In genomic region chr3:35066824-35067223, GRCm38 (mm10) we compare ENCODE assay signal across 11 mouse cellular contexts.
DNase-seq lines count a peak whose midpoint lies in the region; ATAC-seq and TF ChIP-seq lines count a peak whose summit lies in the region.
"Had no signal": no experiment of that assay in that cellular context is flagged by ENCODE, and none has a peak within 500 bp of the region (broad histone marks: within the 10 kb centered on the region; RNA-seq: fewer than 3 reads in every experiment).

No protein-coding gene starts in this region.

- no peak overlapping the region for H3K4me3 ChIP-seq in hindbrain, embryonic 16.5 days (ENCODE audit: low read length)
- no peak overlapping the region for H3K4me3 ChIP-seq in hindbrain, embryonic 13.5 days
- H3K4me3 ChIP-seq in midbrain, embryonic 14.5 days (replicated peaks; ENCODE audit: low read depth, low read length) = no peak overlapping the region
- no peak overlapping the region for H3K4me3 ChIP-seq in heart, adult 2 months
- H3K4me3 ChIP-seq: liver, embryonic 12.5 days; myocyte had no signal

- whole genome bisulfite sequencing in hindbrain, embryonic 16.5 days = 54% methylated on average over 9 of the region's 9 CpGs
- WGBS in hindbrain, embryonic 13.5 days = 62% methylated on average over 9 of the region's 9 CpGs
- 36% methylated on average over 9 of the region's 9 CpGs for WGBS in midbrain, embryonic 14.5 days
- WGBS in heart, adult 2 months = 68% methylated on average over 9 of the region's 9 CpGs

- no peak for TF ChIP-seq POLR2A in heart, adult 2 months (IDR thresholded peaks at IDR 0.05; ENCODE audit: insufficient read depth, low read depth, low read length)

- no peak overlapping the region for H3K27ac ChIP-seq in hindbrain, embryonic 16.5 days (ENCODE audit: low read depth, low read length)
- no peak overlapping the region for H3K27ac ChIP-seq in hindbrain, embryonic 13.5 days
- H3K27ac ChIP-seq in midbrain, embryonic 14.5 days (replicated peaks; ENCODE audit: low read depth, low read length) = no peak overlapping the region
- H3K27ac ChIP-seq in heart, adult 2 months = no peak overlapping the region
- H3K27ac ChIP-seq: liver, embryonic 12.5 days had no signal

- ATAC-seq in hindbrain, embryonic 16.5 days = 0 out of 2 replicates have a peak, but pooled peaks have one; percentile 50
- ATAC-seq in hindbrain, embryonic 13.5 days (ENCODE audit: low FRiP score) = no peak
- no peak for ATAC-seq in midbrain, embryonic 14.5 days (ENCODE audit: low FRiP score, low TSS enrichment)
- ATAC-seq: liver, embryonic 12.5 days had no signal

- no peak for TF ChIP-seq CTCF in heart, adult 2 months (IDR thresholded peaks at IDR 0.05)

- H3K4me1 ChIP-seq in hindbrain, embryonic 16.5 days (ENCODE audit: control insufficient read depth, insufficient read depth, low read depth, low read length) = no peaks in the 10 kb centered on the region
- no peaks in the 10 kb centered on the region for H3K4me1 ChIP-seq in hindbrain, embryonic 13.5 days (replicated peaks)
- no peaks in the 10 kb centered on the region for H3K4me1 ChIP-seq in midbrain, embryonic 14.5 days (ENCODE audit: control insufficient read depth, insufficient read depth, low read length)
- no peaks in the 10 kb centered on the region for H3K4me1 ChIP-seq in heart, adult 2 months (ENCODE audit: control insufficient read depth, insufficient read depth, low read length)
- H3K4me1 ChIP-seq: liver, embryonic 12.5 days had no signal

- peak; percentile 62 for DNase-seq in urinary bladder, postnatal 14 days (ENCODE audit: low spot score)
- DNase-seq in urinary bladder, postnatal 10 days (ENCODE audit: low spot score) = no peak
- DNase-seq in midbrain, embryonic 14.5 days = peak; percentile 44
- no peak for DNase-seq in heart, adult 2 months
- no peak for DNase-seq in heart, postnatal 10 days
- no peak for DNase-seq in thymus, postnatal 14 days
- DNase-seq: kidney, adult 18-20 months had no signal

- H3K36me3 ChIP-seq in hindbrain, embryonic 16.5 days (ENCODE audit: control insufficient read depth, insufficient read depth, low read length) = no peaks in the 10 kb centered on the region
- no peaks in the 10 kb centered on the region for H3K36me3 ChIP-seq in hindbrain, embryonic 13.5 days
- H3K36me3 ChIP-seq in midbrain, embryonic 14.5 days (ENCODE audit: control insufficient read depth, insufficient read depth, low read length) = no peaks in the 10 kb centered on the region
- H3K36me3 ChIP-seq in heart, adult 2 months (ENCODE audit: control insufficient read depth, insufficient read depth, low read length) = no peaks in the 10 kb centered on the region
- H3K36me3 ChIP-seq: liver, embryonic 12.5 days had no signal

- intact Hi-C loops in heart, adult 2 months (cut with DNase I) = no loop called here
- intact Hi-C loops in heart, postnatal 10 days (cut with DNase I) = no loop called here

- no peak overlapping the region for H3K9ac ChIP-seq in hindbrain, embryonic 16.5 days (ENCODE audit: low read depth, low read length)
- no peak overlapping the region for H3K9ac ChIP-seq in hindbrain, embryonic 13.5 days
- H3K9ac ChIP-seq in midbrain, embryonic 14.5 days (replicated peaks; ENCODE audit: low read length) = no peak overlapping the region
- no peak overlapping the region for H3K9ac ChIP-seq in heart, adult 2 months (ENCODE audit: low read depth, low read length)
- H3K9ac ChIP-seq: liver, embryonic 12.5 days had no signal

- H3K27me3 ChIP-seq in hindbrain, embryonic 16.5 days (replicated peaks; ENCODE audit: control insufficient read depth, insufficient read depth, low read length) = no peaks in the 10 kb centered on the region
- H3K27me3 ChIP-seq in hindbrain, embryonic 13.5 days = no peaks in the 10 kb centered on the region
- H3K27me3 ChIP-seq in midbrain, embryonic 14.5 days (ENCODE audit: control insufficient read depth, insufficient read depth, low read length) = no peaks in the 10 kb centered on the region
- no peaks in the 10 kb centered on the region for H3K27me3 ChIP-seq in heart, adult 2 months (ENCODE audit: control insufficient read depth, insufficient read depth, low read length)
- H3K27me3 ChIP-seq: liver, embryonic 12.5 days had no signal

- no peaks in the 10 kb centered on the region for H3K79me2 ChIP-seq in heart, adult 2 months (replicated peaks; ENCODE audit: control insufficient read depth, insufficient read depth, low read length)

- H3K4me2 ChIP-seq in hindbrain, embryonic 16.5 days (ENCODE audit: low read length) = no peak overlapping the region
- no peak overlapping the region for H3K4me2 ChIP-seq in hindbrain, embryonic 13.5 days
- no peak overlapping the region for H3K4me2 ChIP-seq in midbrain, embryonic 14.5 days (ENCODE audit: low read length)
- H3K4me2 ChIP-seq: liver, embryonic 12.5 days had no signal

- TF ChIP-seq EP300 in heart, adult 2 months (IDR thresholded peaks at IDR 0.05; ENCODE audit: insufficient read depth, low read depth, low read length) = no peak

- no peaks in the 10 kb centered on the region for H3K9me3 ChIP-seq in hindbrain, embryonic 16.5 days (ENCODE audit: control insufficient read depth, low read length)
- H3K9me3 ChIP-seq in hindbrain, embryonic 13.5 days = no peaks in the 10 kb centered on the region
- no peaks in the 10 kb centered on the region for H3K9me3 ChIP-seq in midbrain, embryonic 14.5 days (ENCODE audit: control insufficient read depth, low read length)
- H3K9me3 ChIP-seq: liver, embryonic 12.5 days had no signal

Comparison
In these comparisons a context has a peak if more than half of its experiments do, and no peak if none do; other contexts are left out.
1. DNase-seq: peak in urinary bladder, postnatal 14 days (single experiment) and midbrain, embryonic 14.5 days (single experiment); none in urinary bladder, postnatal 10 days (single experiment), heart, adult 2 months (0 of 2), heart, postnatal 10 days (0 of 2) and thymus, postnatal 14 days (single experiment).